Mouse (Mus musculus) hindbrain, embryonic 13.5 days (tissue): ENCODE measurements at regions not wholly inside any gene's neighbourhood (a gene's known extent, or its start where the extent isn't known, plus 50 kb on each side); places are given as distances from the start of the nearest gene placed in this dataset.

Experiments used
- ATAC-seq: fragments of 200-750 bp; cut with Nextera tagmentation; 2 replicates; pipeline ENCODE4 v1.8.0; 2017; ENCODE audit warnings: moderate TSS enrichment; ENCODE audit not compliant: low FRiP score
- H3K27ac ChIP-seq: fragments of 300-500 bp; sonication (generic); 2 replicates; pipeline ENCODE4 v1.5.1; 2015; ENCODE audit warnings: inconsistent platforms, mild to moderate bottlenecking, moderate library complexity
- H3K27me3 ChIP-seq: fragments of 300-500 bp; sonication (generic); 2 replicates; pipeline ENCODE4 v1.6.1; 2015; ENCODE audit warnings: mild to moderate bottlenecking, inconsistent platforms
- H3K36me3 ChIP-seq: fragments of 300-500 bp; sonication (generic); 2 replicates; pipeline ENCODE4 v1.6.1; 2015; ENCODE audit warnings: mild to moderate bottlenecking, inconsistent platforms
- H3K4me1 ChIP-seq: fragments of 300-500 bp; sonication (generic); replicated peaks from 2 replicates; pipeline ENCODE4 v1.6.1; 2015; ENCODE audit warnings: inconsistent platforms
- H3K4me2 ChIP-seq: fragments of 300-500 bp; sonication (generic); 2 replicates; pipeline ENCODE4 v1.6.1; 2015; ENCODE audit warnings: inconsistent platforms, mild to moderate bottlenecking, moderate library complexity
- H3K4me3 ChIP-seq: fragments of 300-500 bp; sonication (generic); 2 replicates; pipeline ENCODE4 v1.5.1; 2015; ENCODE audit warnings: mild to moderate bottlenecking, inconsistent platforms
- H3K9ac ChIP-seq: fragments of 300-500 bp; sonication (generic); 2 replicates; pipeline ENCODE4 v1.6.1; 2015; ENCODE audit warnings: mild to moderate bottlenecking, inconsistent platforms
- H3K9me3 ChIP-seq: fragments of 300-500 bp; sonication (generic); 2 replicates; pipeline ENCODE4 v1.6.1; 2016; ENCODE audit warnings: inconsistent platforms
- WGBS: fragments of 180-500 bp; shearing (Covaris S2); methylation state at CpG from one replicate; pipeline ENCODE4 v1.1.7; 2015; 5-methylcytosine and 5-hydroxymethylcytosine counted together

- H3K9me3 ChIP-seq = no peaks in the 10 kb centered on the region
- H3K36me3 ChIP-seq = no peaks in the 10 kb centered on the region
- H3K27ac ChIP-seq = no peak overlapping the region
- peaks cover 15% of the 10 kb centered on the region for H3K4me1 ChIP-seq
- no peak for ATAC-seq
- no peak overlapping the region for H3K4me2 ChIP-seq
- 77% methylated on average over 9 of the region's 9 CpGs for WGBS
- H3K9ac ChIP-seq = no peak overlapping the region
- H3K27me3 ChIP-seq = no peaks in the 10 kb centered on the region
- H3K4me3 ChIP-seq = no peak overlapping the region
Observed at GRCm38 (mm10) chr13:112122842-112123373, 165.3 kb upstream of the Ankrd55 start.

GRCm38 (mm10) chr13:112125769-112126469, 162.3 kb upstream of the Ankrd55 start:
- ATAC-seq = no peak
- Histone ChIP-seq H3K4me3 (no peak overlapping the region), H3K27ac (no peak overlapping the region), H3K27me3 (no peaks in the 10 kb centered on the region), H3K9me3 (no peaks in the 10 kb centered on the region), H3K4me2 (no peak overlapping the region), H3K4me1 (peaks cover 3% of the 10 kb centered on the region), H3K9ac (no peak overlapping the region), H3K36me3 (no peaks in the 10 kb centered on the region)
- WGBS = 82% methylated on average over 14 of the region's 14 CpGs

- H3K36me3 ChIP-seq = no peaks in the 10 kb centered on the region
- H3K27me3 ChIP-seq = no peaks in the 10 kb centered on the region
- 82% methylated on average over 4 of the region's 4 CpGs for WGBS
- ATAC-seq = no peak
- H3K9me3 ChIP-seq = no peaks in the 10 kb centered on the region
- no peak overlapping the region for H3K4me3 ChIP-seq
- peaks cover 6% of the 10 kb centered on the region; the same call in 1 of the 2 replicates for H3K4me1 ChIP-seq
- no peak overlapping the region for H3K4me2 ChIP-seq
- no peak overlapping the region for H3K9ac ChIP-seq
- H3K27ac ChIP-seq = no peak overlapping the region
Observed at GRCm38 (mm10) chr13:112130220-112130619, 158.0 kb upstream of the Ankrd55 start.

- H3K4me2 ChIP-seq = no peak overlapping the region
- H3K4me1 ChIP-seq = peaks cover 6% of the 10 kb centered on the region; the same call in 1 of the 2 replicates
- H3K36me3 ChIP-seq = no peaks in the 10 kb centered on the region
- H3K9me3 ChIP-seq = no peaks in the 10 kb centered on the region
- no peak overlapping the region for H3K9ac ChIP-seq
- 78% methylated on average over 2 of the region's 2 CpGs for WGBS
- H3K4me3 ChIP-seq = no peak overlapping the region
- H3K27ac ChIP-seq = no peak overlapping the region
- ATAC-seq = no peak
- no peaks in the 10 kb centered on the region for H3K27me3 ChIP-seq
Observed at GRCm38 (mm10) chr13:112130774-112131173, 157.5 kb upstream of the Ankrd55 start.

GRCm38 (mm10) chr13:112131191-112131590, 157.1 kb upstream of the Ankrd55 start:
- H3K9me3 ChIP-seq = no peaks in the 10 kb centered on the region
- no peak overlapping the region for H3K4me2 ChIP-seq
- no peaks in the 10 kb centered on the region for H3K36me3 ChIP-seq
- no peak overlapping the region for H3K4me3 ChIP-seq
- H3K27ac ChIP-seq = no peak overlapping the region
- no peak overlapping the region for H3K9ac ChIP-seq
- 48% methylated on average over 12 of the region's 12 CpGs for WGBS
- peaks cover 6% of the 10 kb centered on the region; the same call in 1 of the 2 replicates for H3K4me1 ChIP-seq
- no peak for ATAC-seq
- no peaks in the 10 kb centered on the region for H3K27me3 ChIP-seq

- ATAC-seq = no peak
- 88% methylated on average over 2 of the region's 2 CpGs for WGBS
Observed at GRCm38 (mm10) chr13:112133736-112134135, 154.5 kb upstream of the Ankrd55 start.

GRCm38 (mm10) chr13:112134701-112135100, 153.6 kb upstream of the Ankrd55 start:
- ATAC-seq = no peak
- H3K36me3 ChIP-seq = no peaks in the 10 kb centered on the region
- peaks cover 6% of the 10 kb centered on the region; the same call in 1 of the 2 replicates for H3K4me1 ChIP-seq
- H3K27ac ChIP-seq = no peak overlapping the region
- 86% methylated on average over 4 of the region's 4 CpGs for WGBS
- H3K27me3 ChIP-seq = no peaks in the 10 kb centered on the region
- H3K9me3 ChIP-seq = no peaks in the 10 kb centered on the region
- no peak overlapping the region for H3K4me3 ChIP-seq
- H3K4me2 ChIP-seq = no peak overlapping the region
- H3K9ac ChIP-seq = no peak overlapping the region

More at GRCm38 (mm10) chr13:112133736-112134135, 154.5 kb upstream of the Ankrd55 start:
- Histone ChIP-seq H3K36me3 (no peaks in the 10 kb centered on the region), H3K4me1 (peaks cover 6% of the 10 kb centered on the region; the same call in 1 of the 2 replicates), H3K4me2 (no peak overlapping the region), H3K27ac (no peak overlapping the region), H3K9me3 (no peaks in the 10 kb centered on the region), H3K27me3 (no peaks in the 10 kb centered on the region), H3K9ac (no peak overlapping the region), H3K4me3 (no peak overlapping the region)

GRCm38 (mm10) chr13:112135777-112136176, 152.5 kb upstream of the Ankrd55 start:
- H3K27ac ChIP-seq = no peak overlapping the region
- ATAC-seq = no peak
- WGBS = 44% methylated on average over 5 of the region's 5 CpGs

GRCm38 (mm10) chr13:112136850-112137249, 151.4 kb upstream of the Ankrd55 start:
- H3K4me1 ChIP-seq = no peaks in the 10 kb centered on the region; the same call in 1 of the 2 replicates
- WGBS = 30% methylated on average over 1 of the region's 1 CpGs
- no peak for ATAC-seq

More at GRCm38 (mm10) chr13:112135777-112136176, 152.5 kb upstream of the Ankrd55 start:
- Histone ChIP-seq H3K36me3 (no peaks in the 10 kb centered on the region), H3K4me1 (peaks cover 6% of the 10 kb centered on the region; the same call in 1 of the 2 replicates), H3K27me3 (no peaks in the 10 kb centered on the region), H3K4me3 (no peak overlapping the region), H3K9ac (no peak overlapping the region), H3K9me3 (no peaks in the 10 kb centered on the region), H3K4me2 (no peak overlapping the region)

GRCm38 (mm10) chr13:112140871-112141270, 147.4 kb upstream of the Ankrd55 start:
- WGBS = 77% methylated on average over 5 of the region's 5 CpGs
- no peak overlapping the region for H3K4me2 ChIP-seq
- H3K36me3 ChIP-seq = no peaks in the 10 kb centered on the region
- ATAC-seq = no peak
- no peaks in the 10 kb centered on the region for H3K9me3 ChIP-seq
- no peak overlapping the region for H3K9ac ChIP-seq
- H3K4me3 ChIP-seq = no peak overlapping the region
- H3K27me3 ChIP-seq = no peaks in the 10 kb centered on the region
- no peak overlapping the region for H3K27ac ChIP-seq
- H3K4me1 ChIP-seq = no peaks in the 10 kb centered on the region

More at GRCm38 (mm10) chr13:112136850-112137249, 151.4 kb upstream of the Ankrd55 start:
- Histone ChIP-seq H3K9me3 (no peaks in the 10 kb centered on the region), H3K4me2 (no peak overlapping the region), H3K36me3 (no peaks in the 10 kb centered on the region), H3K9ac (no peak overlapping the region), H3K4me3 (no peak overlapping the region), H3K27me3 (no peaks in the 10 kb centered on the region), H3K27ac (no peak overlapping the region)

- no peak overlapping the region for H3K9ac ChIP-seq
- no peaks in the 10 kb centered on the region for H3K4me1 ChIP-seq
- H3K27ac ChIP-seq = no peak overlapping the region
- no peak for ATAC-seq
- H3K27me3 ChIP-seq = no peaks in the 10 kb centered on the region
- no peak overlapping the region for H3K4me3 ChIP-seq
- no peaks in the 10 kb centered on the region for H3K36me3 ChIP-seq
- 76% methylated on average over 7 of the region's 7 CpGs for WGBS
- H3K4me2 ChIP-seq = no peak overlapping the region
- H3K9me3 ChIP-seq = no peaks in the 10 kb centered on the region
Observed at GRCm38 (mm10) chr13:112144393-112145348, 143.6 kb upstream of the Ankrd55 start.
